Mouse (Mus musculus) mature B cell (primary cell): ENCODE measurements around the gene Erbb3.

Experiments
- in situ Hi-C: fragments of 300-500 bp; cut with MboI; formaldehyde crosslinking; loops from 2 replicates; pipeline ENCODE4 v1.14.3; 2019

Gene Erbb3

DNA sequence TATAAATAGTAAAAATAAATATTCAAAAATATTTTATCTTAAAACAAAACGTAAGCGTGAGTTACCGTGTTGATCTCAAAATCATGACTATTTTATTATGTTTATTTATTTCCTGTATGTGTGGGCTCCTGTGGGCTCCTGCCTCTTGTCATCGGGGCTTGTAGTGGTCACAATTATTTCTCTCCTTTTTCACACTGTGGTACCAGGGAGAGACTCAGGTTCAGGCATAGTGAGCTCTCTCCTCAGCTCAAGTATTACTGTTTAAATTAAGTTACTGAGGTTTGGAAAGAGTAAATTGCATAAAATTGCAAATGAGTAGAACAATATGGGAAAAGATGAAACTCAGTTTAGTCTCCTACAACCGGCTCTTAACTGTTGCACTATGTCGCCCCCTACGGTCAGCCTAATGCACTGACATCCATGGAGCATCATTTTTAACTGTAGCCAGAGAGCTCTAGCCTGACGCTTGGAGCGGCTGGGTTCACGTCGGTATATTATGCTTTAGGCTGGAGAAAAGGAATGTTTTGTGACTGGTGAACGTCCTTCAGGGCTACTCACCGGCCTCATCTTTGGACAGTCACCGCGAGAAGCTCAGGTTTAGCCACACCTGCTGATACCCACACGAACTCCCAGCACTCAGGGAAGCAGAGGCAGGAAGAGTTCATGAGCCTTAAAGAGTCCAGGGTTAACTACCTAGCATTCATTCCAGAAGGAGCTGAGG lies 23.1 kb upstream of the Erbb3 start:
- in situ Hi-C loops: no loop called here

DNA sequence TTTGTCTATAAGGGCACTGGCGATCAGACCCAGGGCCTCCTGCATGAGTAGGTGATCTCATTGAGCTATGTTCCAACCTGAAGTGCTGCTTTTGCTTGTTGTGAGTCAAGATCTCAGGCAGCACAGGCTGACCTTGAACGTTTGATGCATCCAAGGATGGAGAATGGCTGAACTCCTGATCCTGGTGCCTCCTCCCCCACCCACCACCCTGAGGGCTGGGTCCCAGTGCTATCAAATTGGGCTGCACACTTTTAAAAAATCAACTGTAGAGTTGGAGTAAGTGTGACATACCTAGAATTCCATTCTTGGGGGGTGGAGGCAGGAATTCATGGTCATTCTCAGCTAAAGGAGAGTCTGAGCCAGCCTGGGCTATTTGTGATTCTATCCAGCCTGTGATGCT lies 17.0 kb upstream of the Erbb3 start:
- in situ Hi-C loops: no loop called here

DNA sequence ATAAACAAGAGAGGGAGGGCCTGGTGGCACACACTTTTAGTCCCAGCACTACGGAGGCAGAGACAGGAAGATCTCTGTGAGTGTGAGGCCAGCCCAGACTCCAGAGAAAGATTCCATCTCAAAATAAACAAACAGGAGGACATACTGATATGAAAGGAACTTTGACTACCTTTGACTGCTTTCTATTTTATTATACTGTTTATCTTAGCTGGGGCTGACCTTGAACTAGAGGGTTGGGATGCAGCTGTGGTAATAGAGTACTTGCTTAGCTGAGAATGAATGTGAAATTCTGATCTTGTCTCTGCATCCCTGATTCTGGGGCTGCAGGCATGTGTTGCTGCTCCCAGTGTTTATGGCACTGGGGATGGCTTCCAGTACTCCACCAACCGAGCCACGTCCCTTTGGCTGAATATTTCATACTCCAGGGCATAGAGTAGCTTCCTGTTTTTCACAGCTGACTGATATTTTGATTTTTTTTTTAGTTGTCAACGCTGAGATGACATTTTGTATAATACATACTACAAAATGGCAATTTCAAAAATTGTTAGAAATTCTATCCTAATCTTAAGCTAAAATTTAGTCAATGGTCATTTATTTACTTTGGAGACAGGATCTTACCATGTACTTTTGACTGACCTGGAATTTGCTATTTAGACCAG lies 13.1 kb upstream of the Erbb3 start:
- in situ Hi-C loops: no loop called here

DNA sequence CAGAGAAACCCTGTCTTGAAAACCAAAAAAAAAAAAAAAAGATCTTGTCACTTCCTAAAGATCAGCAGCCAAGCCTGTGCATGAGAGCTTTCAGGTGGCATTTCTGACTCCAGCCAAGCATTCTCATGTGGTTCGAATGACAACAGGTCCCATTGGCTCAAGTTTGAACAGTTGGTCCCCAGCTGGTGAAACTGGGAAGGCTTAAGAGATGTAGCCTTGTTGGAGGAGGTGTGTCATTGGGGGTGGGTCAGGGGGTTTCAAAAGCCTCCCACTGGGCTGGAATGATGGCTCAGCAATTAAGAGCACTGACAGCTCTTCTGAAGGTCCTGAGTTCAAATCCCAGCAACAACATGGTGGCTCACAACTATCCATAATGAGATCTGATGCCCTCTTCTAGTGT lies 12.0 kb upstream of the Erbb3 start:
- in situ Hi-C loops: no loop called here

DNA sequence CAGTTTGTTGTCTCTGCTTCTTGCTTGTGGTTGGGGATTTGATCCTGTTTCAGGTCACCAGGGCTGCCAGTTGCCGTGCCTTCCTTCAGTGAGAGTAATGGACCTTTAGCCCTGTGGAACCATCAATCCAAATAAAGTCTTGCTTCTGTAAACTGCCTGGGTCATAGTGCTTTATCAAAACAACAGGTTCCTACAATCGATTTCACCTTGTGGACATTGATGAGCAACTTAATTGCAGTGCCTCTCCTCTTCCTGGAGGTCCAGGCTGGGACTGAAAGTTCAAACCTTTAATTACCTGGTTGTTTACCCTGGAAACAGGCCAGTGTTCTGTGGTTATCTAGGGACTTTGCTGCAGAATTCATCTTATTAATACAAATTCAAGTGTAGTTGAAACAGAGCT lies 9.0 kb upstream of the Erbb3 start:
- in situ Hi-C loops: no loop called here

DNA sequence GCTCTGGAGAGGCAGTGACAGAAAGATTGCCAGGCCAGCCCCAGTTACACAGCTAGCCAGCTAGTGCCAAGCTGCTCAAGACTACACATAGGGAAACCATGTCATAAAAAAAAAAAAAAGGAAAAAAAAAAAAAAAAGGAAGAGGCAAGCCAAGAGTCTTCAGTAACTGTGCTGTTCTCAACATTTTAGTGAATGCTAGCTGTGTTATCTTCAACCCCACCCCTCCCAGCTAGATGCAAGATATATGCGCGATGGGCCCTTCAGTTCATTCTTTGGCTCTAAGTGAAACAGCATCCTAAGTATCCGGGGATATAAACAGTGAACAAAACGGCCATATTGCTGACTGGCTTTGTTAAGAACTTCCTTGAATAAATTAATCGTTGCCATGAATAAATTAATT lies 3.3 kb upstream of the Erbb3 start:
- in situ Hi-C loops: no loop called here

DNA sequence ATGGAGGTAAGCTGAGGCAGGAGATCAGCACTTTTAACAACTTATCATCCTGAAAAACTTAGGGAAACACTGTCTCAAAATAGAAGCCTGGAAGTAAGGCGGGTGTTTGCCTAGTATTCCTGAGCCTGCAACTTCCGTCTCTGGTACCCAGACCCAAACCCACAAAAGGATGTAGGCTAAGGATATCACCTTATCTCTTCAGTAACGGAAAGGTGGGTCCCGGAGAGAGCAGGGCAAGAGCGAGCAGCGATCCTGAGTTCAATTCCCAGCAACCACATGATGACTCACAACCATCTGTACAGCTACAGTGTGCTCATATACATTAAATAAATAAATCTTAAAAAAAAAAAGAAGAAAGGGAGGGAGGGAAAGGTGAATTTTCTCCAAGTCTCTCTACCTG lies 2.0 kb upstream of the Erbb3 start:
- in situ Hi-C loops: no loop called here

DNA sequence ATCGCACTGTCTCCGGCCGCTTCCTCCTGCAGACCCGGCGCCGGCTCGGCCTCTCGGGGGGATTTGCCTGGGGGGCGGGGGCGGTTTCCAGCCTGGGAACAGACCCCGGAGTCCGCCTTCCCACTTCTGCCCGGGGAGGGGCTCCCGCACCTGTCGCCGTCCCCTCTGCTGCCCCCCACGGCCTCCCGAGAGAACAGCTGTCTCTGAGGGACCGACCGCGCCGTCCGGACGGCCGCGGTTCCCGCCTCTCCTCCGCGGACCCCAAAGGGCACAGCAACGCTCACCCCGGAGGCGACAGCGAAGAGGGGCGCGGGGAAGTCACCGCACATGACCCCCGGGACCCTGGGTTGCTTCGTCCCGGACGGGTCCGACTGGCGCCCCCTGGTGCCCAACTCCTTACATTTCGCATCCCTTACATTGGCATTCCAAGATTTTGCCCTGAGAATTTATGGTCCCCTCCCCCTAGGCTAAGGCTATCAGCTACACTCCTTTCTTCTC lies 790 bp upstream of the Erbb3 start:
- in situ Hi-C loops: no loop called here

DNA sequence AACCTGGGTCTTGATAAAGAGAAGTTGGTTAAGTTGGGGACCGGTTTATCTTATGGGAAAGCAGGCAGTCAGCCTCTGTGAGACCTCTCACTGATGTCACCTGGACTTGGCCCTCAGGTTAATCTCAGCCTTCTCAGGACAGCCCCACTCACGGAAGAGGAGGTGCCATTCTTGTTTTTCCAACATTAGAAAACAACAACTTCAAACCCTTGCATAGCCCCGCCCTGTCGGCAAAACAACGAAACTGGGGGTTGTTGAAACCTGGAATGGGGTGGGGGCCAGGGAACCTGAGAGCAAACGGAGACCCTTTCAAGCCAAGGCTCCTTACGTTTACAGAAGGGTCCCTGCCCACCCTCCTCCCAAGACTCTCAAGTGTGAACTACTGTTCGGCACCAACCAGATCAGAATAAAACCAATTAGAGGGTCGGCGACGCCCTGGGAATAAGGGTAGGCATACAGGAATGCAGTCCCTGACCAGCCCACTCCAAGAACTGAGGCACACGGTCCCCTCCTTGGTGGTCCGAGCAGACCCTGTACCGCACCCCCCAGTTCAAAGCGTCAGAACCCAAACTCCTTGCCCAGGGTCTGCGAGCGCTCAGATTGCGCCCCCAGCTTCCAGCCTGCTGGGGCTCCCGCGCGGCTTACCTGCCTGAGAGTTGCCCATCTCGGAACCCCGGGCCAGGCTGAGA lies 533 bp downstream of the Erbb3 start:
- in situ Hi-C loops: no loop called here

DNA sequence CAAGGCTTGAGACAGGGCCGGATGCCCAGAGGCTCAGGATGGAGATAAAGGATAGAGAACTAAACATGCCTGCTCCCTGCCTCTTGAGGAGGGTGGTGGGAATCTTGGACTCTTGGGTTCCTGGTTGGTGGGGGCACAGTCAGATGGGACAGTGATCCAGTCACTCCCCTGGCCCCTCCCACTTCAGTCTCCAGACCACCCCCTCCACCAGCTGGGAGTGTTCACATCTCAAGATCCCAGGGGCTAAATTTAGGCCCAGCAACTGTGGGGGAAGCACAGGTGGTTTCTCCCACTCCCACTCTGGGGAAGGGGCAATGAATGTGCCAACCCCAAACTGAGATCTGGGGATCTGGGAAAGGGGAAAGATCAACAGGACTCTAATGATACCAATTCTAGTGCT lies 1.3 kb downstream of the Erbb3 start:
- in situ Hi-C loops: no loop called here

DNA sequence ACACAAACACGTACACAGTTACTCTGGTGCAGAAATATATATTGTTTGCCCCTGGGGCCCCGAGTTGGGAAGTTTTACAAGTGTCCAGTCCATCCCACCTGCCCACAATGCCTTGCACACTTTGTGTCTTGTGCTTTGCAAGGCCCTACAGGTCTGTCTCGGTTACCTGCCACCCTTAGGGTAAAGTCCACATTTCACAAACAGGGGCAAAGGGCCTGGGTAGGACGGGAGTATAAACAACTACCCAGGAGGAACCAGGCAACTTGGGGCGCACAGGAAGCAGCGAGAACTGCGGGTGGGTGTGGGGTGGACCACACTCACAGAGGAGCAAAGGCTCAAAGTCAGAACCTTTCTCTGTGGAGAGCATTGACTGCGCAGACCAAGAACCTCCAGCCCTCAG lies 1.8 kb downstream of the Erbb3 start:
- in situ Hi-C loops: no loop called here

DNA sequence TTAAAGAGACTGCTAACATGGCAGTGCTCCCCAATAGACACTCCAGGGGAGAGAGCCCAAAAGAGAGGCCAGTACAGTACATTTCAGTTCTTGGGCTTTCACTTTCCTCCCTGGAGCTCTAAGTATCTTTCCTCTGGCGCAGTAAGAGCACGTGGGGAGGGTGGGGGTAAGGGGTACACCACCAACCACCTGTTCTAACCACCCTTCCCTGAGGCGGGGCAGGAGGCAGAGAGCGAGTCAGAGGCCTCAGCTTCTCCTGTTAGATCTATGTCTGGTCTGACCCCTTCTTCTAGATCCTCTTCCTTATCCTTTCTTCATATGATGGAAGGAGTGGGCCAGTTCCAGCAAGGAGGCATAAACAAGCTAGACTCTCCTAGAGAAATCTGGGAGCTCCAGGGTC lies 2.3 kb downstream of the Erbb3 start:
- in situ Hi-C loops: no loop called here

DNA sequence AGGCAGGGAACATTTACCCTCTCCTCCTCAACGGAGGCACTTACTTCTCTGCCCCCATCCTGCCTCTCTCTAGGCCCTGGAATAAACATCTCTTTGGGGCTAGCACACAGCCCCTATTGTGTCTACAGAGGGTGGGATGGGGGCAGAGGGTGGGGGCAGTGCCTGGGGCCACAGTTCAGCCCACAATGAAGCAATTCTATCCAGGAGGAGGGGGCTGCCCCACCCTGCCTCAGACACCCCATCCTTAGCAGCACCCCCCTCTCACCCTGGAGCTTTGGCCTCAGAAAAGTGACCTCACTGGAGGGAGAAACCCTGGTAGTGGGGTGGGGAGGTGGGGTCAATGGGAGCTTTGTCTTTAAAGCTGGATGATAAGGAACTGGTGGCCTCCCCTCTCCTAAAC lies 2.9 kb downstream of the Erbb3 start:
- in situ Hi-C loops: no loop called here

DNA sequence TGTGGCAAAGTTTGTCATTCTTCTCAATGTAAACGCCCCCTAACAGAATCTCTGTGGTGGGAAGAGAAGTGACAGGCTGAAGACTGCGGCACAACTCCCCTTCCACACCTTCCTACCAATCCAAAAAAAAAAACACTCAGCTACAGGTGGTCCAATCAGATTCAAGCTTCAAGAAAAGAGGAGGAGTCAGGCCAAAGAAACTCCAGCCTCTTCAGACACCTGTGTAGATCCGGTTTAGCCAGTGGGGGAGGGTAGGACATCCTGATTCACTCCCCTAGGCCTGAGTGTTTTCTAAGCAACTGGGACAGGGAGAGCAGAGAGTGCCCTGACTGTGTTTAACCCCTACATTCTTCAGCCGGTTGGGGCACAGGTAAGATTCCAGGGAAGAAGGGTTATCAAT lies 5.1 kb downstream of the Erbb3 start:
- in situ Hi-C loops: no loop called here

DNA sequence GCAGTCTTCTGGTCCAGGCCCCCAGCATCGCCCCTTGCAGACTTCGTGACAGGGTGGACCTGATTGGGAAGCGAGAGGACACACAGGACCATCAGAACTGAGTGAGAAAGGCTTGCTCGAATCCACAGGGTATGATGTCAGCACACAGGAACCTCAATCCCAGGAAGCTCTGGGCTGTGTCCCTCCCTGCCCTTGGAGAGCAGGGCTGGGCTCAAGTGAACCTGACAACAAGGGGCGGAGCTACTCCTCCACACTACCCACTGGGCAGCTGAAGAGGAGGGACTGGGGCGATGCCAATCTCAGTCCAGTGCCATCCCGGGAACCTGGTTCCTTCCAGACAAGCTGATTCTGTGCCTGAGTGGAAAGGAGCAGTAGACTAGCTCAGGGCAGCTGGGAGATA lies 5.8 kb downstream of the Erbb3 start:
- in situ Hi-C loops: no loop called here

DNA sequence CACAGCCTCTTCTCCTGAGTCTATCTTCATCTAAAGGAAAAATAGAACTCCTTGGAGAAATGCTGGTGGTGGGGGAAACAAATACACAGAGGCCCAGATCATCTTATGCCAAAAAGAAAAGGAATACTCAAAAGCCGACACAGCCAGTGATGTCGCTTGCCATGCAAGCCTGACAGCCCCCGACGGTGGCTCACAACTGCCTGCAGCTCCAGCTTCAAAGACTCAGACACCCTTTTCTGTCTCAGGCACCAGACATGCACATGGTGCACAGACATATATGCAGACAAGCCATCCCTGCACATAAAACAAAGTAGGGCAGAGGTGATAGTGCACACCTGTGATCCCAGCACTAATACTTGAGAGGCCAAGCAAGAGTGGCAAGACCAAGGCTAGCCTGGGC lies 9.7 kb downstream of the Erbb3 start:
- in situ Hi-C loops: no loop called here

DNA sequence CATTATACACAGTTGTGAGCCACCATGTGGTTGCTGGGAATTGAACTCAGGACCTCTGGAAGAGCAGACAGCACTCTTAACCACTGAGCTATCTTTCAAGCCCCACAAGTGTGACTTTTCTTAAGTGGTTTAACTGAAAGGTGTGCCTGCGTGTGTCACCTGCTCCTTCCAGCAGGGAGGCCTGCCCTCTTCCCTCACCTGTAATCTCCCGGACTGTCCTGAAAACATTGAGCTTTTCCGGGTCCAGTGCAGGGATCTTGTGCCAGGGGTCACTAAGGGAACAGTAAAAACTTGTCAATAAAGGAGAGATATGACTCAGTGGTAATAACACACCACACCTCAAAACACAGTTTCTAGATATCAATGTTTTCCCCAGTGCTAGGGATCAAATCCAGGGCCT lies 10.2 kb downstream of the Erbb3 start:
- in situ Hi-C loops: no loop called here

DNA sequence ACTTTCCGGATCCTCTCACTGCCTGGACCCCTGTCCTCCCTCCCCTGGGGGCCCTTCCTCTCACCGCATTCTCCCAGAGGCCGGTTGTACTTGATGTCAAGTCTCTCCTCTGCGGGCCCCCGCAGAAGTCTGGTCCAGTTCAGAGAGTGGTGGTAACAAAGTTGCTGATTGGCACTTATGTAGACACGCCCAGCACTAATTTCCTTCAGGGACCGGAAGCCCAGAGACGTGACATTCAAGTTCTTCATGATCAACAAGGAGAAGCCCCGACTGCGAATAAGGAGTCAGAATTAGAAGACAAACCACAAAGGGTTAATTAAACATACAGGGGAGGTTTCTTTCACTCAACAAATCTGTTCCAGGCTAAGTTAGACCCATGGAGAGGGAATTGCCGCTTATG lies 11.1 kb downstream of the Erbb3 start:
- in situ Hi-C loops: no loop called here

DNA sequence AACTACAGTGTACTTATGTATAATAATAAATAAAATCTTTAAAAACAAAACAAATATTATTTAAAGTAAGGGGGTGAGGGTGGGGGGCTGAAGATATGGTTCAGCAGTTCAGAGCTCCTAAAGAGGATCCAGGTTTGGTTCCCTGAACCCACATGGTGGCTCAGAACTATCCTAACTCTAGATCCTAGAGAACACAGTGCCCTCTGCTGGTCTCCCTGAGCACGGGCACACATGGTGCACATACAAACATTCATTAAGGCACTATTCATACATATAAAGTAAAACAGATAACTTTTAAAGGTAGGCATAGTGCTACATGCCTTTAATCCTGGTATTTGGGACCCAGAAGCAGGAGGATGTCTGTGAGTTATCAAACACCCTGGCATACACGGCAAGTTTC lies 14.4 kb downstream of the Erbb3 start:
- in situ Hi-C loops: no loop called here

DNA sequence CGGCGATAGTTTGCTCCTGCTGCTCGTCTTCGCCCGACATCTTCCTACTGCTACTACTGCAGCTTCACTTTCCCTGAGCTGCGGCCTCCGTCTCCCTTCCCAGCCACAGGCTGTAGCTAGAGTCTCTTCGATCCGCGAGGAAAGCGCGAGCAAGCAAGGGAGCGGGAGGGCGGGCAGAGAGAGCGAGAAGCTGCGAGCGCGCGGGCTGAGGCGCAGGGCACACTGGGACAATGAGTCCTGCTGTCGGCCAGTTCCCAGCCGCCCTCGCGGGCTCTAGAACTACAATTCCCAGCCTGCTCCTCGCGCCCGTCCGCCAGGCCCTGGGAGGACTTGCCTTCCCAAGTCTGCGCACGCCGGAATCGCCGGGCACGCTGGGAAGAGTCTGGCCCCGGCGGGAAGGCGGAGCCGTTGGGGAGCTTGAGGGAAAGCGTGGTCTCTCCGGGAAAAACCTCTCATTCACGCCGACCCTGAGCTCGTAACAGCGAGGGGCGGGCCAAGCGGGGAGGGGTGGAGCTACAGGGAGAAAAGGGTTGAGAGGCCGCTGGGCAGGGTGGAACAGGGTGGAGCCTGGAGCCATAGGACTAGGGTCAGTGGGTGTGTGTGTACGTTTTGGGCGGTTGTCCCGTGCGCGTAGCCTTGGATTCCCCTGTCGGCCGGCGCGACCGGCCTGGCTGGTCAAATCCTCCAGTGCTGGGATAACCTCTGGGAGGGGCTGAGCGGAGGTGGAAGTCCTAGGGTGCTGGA lies 23.5 kb downstream of the Erbb3 start, which contains the start of gene Pa2g4:
Pa2g4 (minus strand) TSS at position 200 of the 744 bp plus-strand sequence.
- in situ Hi-C loops: no loop called here

DNA sequence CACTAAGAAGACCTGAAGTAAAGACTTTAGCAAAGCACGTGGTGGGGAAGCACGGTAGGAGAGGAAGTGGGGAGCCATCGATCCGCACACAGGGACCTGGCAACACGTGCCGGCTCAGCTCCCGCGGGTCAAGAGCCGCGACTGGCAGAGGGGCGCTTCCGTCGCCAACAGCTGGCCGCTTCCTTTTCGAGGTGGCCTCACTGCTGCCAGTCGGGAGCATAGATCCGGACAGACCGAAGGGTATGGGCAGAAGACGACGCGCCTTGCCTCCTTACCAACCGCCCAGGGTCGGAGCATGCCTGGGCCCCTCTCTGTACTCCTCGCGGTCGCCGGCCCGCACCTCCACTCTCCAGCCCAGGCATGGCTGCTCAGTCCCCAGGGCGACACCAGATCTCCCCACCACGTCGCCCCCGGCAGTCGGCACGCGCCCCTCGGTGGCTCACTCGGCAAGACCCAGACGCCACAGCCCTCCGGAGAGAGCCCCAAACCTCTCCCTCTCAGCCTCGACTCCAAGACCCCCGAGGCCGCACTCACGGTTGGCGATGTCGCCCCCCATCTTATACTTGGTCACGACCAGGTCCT lies 24.2 kb downstream of the Erbb3 start:
- in situ Hi-C loops: no loop called here

DNA sequence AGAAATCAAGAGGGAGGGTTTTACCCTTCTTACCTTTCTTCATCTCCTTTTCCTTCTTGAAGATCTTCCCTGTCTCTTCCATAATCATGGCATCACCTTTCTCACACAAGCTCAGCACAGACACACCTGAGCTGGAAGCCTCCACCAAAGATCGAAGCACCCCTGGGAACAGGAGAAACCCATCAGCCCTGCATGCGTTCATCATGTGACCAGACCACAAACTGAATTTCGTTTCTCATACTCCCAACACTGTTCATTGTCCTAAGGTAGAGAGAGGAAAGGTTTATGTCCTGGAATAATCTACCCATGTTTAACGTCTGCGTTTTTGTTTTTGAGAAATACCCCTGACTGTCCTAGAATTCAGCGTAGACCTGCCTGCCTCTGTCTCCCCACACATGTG lies 25.9 kb downstream of the Erbb3 start:
- in situ Hi-C loops: no loop called here
